Comparison of ENCODE assay signal across 9 mouse cellular contexts in the genomic region with DNA sequence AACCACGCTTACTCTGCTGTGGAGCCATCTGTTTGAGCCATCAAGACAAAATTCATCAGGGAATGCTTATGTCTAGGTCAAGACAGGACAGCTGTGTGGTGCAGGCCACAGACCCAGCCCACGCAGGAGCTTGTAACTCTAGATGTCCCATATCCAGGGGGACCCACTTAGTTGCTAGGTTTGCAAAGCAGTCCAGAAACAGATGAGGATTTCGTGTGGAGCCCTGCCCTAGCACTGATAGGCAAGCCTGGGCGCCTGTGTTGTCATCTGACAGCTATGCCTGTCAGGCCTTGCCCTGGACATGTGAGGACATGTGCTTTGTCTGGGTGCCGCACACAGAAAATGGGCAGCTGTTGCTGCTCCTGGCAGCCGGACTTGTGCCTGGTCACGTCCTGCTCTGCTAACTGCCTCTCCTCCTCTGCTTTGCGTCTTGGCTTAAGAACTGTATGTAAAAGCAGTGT.
DNase-seq lines count a peak whose midpoint lies in the region; ATAC-seq and TF ChIP-seq lines count a peak whose summit lies in the region.
"Had no signal": no experiment of that assay in that cellular context is flagged by ENCODE, and none has a peak within 500 bp of the region (broad histone marks: within the 10 kb centered on the region; RNA-seq: fewer than 3 reads in every experiment).

No protein-coding gene starts in this region.

- ATAC-seq in hindbrain, embryonic 16.5 days = peak; percentile 37; the same call in 1 of the 2 replicates
- ATAC-seq in hindbrain, embryonic 14.5 days (ENCODE audit: low FRiP score) = no peak
- 0 out of 2 replicates have a peak, but pooled peaks have one; percentile 31 for ATAC-seq in heart, embryonic 11.5 days (replicated peaks; ENCODE audit: insufficient number of reproducible peaks, low FRiP score, low TSS enrichment)
- no peak for ATAC-seq in CD4-positive, CD25-positive, alpha-beta regulatory T cell, adult 4 months
- ATAC-seq in liver, postnatal 0 days = no peak

- no peak overlapping the region for H3K4me3 ChIP-seq in hindbrain, embryonic 16.5 days (ENCODE audit: low read length)
- no peak overlapping the region for H3K4me3 ChIP-seq in hindbrain, embryonic 14.5 days (replicated peaks; ENCODE audit: low read length)
- no peak overlapping the region for H3K4me3 ChIP-seq in heart, embryonic 11.5 days (ENCODE audit: low read depth, low read length)
- no peak overlapping the region for H3K4me3 ChIP-seq in liver, postnatal 0 days (ENCODE audit: low read depth, low read length)

- no peaks in the 10 kb centered on the region for H3K36me3 ChIP-seq in hindbrain, embryonic 16.5 days (ENCODE audit: control insufficient read depth, insufficient read depth, low read length)
- no peaks in the 10 kb centered on the region for H3K36me3 ChIP-seq in hindbrain, embryonic 14.5 days (replicated peaks; ENCODE audit: control insufficient read depth, insufficient read depth)
- H3K36me3 ChIP-seq in heart, embryonic 11.5 days (ENCODE audit: control insufficient read depth, insufficient read depth, low read length) = no peaks in the 10 kb centered on the region
- H3K36me3 ChIP-seq in liver, postnatal 0 days (replicated peaks; ENCODE audit: insufficient read depth, low read length) = no peaks in the 10 kb centered on the region

- H3K4me2 ChIP-seq in hindbrain, embryonic 16.5 days (ENCODE audit: low read length) = no peak overlapping the region
- no peak overlapping the region for H3K4me2 ChIP-seq in hindbrain, embryonic 14.5 days (replicated peaks)
- no peak overlapping the region for H3K4me2 ChIP-seq in heart, embryonic 11.5 days
- no peak overlapping the region for H3K4me2 ChIP-seq in liver, postnatal 0 days (ENCODE audit: low read depth, low read length)

- DNase-seq in hindbrain, embryonic 14.5 days (ENCODE audit: low spot score) = no peak
- DNase-seq in embryo, embryonic 11.5 days (ENCODE audit: low read depth, low spot score) = peak; percentile 5
- peak; percentile 50 for DNase-seq in lung, postnatal 25 days (ENCODE audit: low spot score)
- DNase-seq in spleen, postnatal 36 days (ENCODE audit: low spot score in 2 of 2) = no peak
- DNase-seq in liver, postnatal 0 days = no peak
- DNase-seq: layer of hippocampus, postnatal 36 days had no signal

- no peak overlapping the region for H3K9ac ChIP-seq in hindbrain, embryonic 16.5 days (ENCODE audit: low read depth, low read length)
- no peak overlapping the region for H3K9ac ChIP-seq in hindbrain, embryonic 14.5 days
- H3K9ac ChIP-seq in heart, embryonic 11.5 days (ENCODE audit: low read depth, low read length) = no peak overlapping the region
- no peak overlapping the region for H3K9ac ChIP-seq in liver, postnatal 0 days (replicated peaks)

- no peak for TF ChIP-seq CTCF in liver, postnatal 0 days (IDR thresholded peaks at IDR 0.05; ENCODE audit: low read depth)

- no peak for TF ChIP-seq EP300 in liver, postnatal 0 days (IDR thresholded peaks at IDR 0.05; ENCODE audit: low read depth)

- no peak overlapping the region for H3K27ac ChIP-seq in hindbrain, embryonic 16.5 days (ENCODE audit: low read depth, low read length)
- no peak overlapping the region for H3K27ac ChIP-seq in hindbrain, embryonic 14.5 days
- no peak overlapping the region for H3K27ac ChIP-seq in heart, embryonic 11.5 days (ENCODE audit: low read depth, low read length)
- no peak overlapping the region for H3K27ac ChIP-seq in liver, postnatal 0 days (ENCODE audit: low read depth)

- H3K4me1 ChIP-seq in hindbrain, embryonic 16.5 days (ENCODE audit: control insufficient read depth, insufficient read depth, low read depth, low read length) = no peaks in the 10 kb centered on the region
- peaks cover 7% of the 10 kb centered on the region for H3K4me1 ChIP-seq in hindbrain, embryonic 14.5 days (replicated peaks; ENCODE audit: control insufficient read depth, insufficient read depth, low read length)
- 0 out of 2 replicates have a peak, but pooled peaks cover 2% of the 10 kb centered on the region for H3K4me1 ChIP-seq in heart, embryonic 11.5 days (ENCODE audit: control insufficient read depth, insufficient read depth, low read length)
- peaks cover 3% of the 10 kb centered on the region; the same call in 1 of the 2 replicates for H3K4me1 ChIP-seq in liver, postnatal 0 days (ENCODE audit: insufficient read depth)

- H3K9me3 ChIP-seq in hindbrain, embryonic 16.5 days (ENCODE audit: control insufficient read depth, low read length) = no peaks in the 10 kb centered on the region
- no peaks in the 10 kb centered on the region for H3K9me3 ChIP-seq in hindbrain, embryonic 14.5 days (ENCODE audit: control insufficient read depth, low read length)
- H3K9me3 ChIP-seq in heart, embryonic 11.5 days (replicated peaks; ENCODE audit: control insufficient read depth, low read length) = no peaks in the 10 kb centered on the region
- H3K9me3 ChIP-seq in liver, postnatal 0 days (ENCODE audit: low read length) = no peaks in the 10 kb centered on the region

- WGBS in hindbrain, embryonic 16.5 days = 70% methylated on average over 8 of the region's 8 CpGs
- WGBS in hindbrain, embryonic 14.5 days = 78% methylated on average over 8 of the region's 8 CpGs
- WGBS in heart, embryonic 11.5 days (ENCODE audit: insufficient replicate concordance) = 42% methylated on average over 8 of the region's 8 CpGs
- 73% methylated on average over 8 of the region's 8 CpGs for WGBS in liver, postnatal 0 days (ENCODE audit: insufficient replicate concordance)

- no peaks in the 10 kb centered on the region for H3K27me3 ChIP-seq in hindbrain, embryonic 16.5 days (replicated peaks; ENCODE audit: control insufficient read depth, insufficient read depth, low read length)
- no peaks in the 10 kb centered on the region for H3K27me3 ChIP-seq in hindbrain, embryonic 14.5 days (ENCODE audit: control insufficient read depth, insufficient read depth, low read length)
- peaks cover 2% of the 10 kb centered on the region; the same call in 1 of the 2 replicates for H3K27me3 ChIP-seq in heart, embryonic 11.5 days (ENCODE audit: control insufficient read depth, insufficient read depth, low read length)
- no peaks in the 10 kb centered on the region for H3K27me3 ChIP-seq in liver, postnatal 0 days (ENCODE audit: insufficient read depth, low read length)

Comparison
In these comparisons a context has a peak if more than half of its experiments do, and no peak if none do; other contexts are left out.
1. ATAC-seq: peak in hindbrain, embryonic 16.5 days (single experiment) and heart, embryonic 11.5 days (single experiment); none in hindbrain, embryonic 14.5 days (single experiment), CD4-positive, CD25-positive, alpha-beta regulatory T cell, adult 4 months (single experiment) and liver, postnatal 0 days (single experiment).
2. DNase-seq: peak in embryo, embryonic 11.5 days (single experiment) and lung, postnatal 25 days (single experiment); none in hindbrain, embryonic 14.5 days (single experiment), spleen, postnatal 36 days (0 of 2) and liver, postnatal 0 days (single experiment).